Mouse (Mus musculus): ENCODE results near the gene Plscr1. TPM values are rescaled to one million over a fixed set of nuclear protein-coding genes. Genes with fewer than 3 reads are reported as not detected.

The Plscr1 gene
- 10 to 100 TPM; 31.6 to 42.1 TPM for polyA plus RNA-seq (2017; shearing (Covaris generic))

GRCm38 (mm10) chr9:92249447-92249852, at the start of gene Plscr1:
Plscr1 (plus strand) TSS chr9:92249750.

DNA sequence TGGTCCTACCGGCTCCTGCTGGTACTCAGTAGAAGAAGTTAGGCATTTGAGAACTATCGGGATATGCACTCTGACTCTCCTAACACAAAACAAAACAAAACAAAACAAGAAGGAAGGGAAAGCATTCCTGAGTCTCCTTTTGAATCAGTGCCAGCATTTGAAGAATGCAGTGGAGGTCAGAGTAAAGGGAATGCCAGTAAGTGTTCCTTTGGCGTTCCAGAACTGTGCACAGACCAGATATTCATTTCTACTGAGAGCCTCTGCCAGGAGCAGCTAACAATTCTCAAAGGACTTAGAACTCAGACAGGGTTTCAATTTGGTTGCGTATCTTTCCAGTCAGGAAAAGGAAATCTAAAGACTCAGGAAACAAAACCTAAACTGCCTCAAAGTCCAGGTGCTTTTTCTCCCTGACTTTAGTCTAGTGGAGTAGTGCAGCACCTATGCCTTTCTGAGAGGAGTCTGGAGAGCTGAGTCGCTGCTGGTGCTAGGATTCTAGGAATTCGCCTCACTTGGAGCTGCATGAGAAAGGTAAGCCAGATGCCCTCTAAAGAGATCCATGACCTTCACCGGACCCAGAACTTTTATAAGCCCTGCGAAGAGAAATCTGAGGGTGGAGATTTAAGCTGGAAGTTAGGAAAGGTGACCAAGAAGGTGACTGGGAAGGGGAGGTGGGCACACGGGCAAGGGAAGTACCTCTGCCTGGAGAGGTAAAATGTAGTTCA, 26.1 kb downstream of the Plscr1 start, which contains the start of gene Plscr2:
Plscr2 (plus strand) TSS at position 117 of the 722 bp plus-strand sequence.

GRCm38 (mm10) chr9:92309077-92309476, 59.5 kb downstream of the Plscr1 start, which contains the start of gene 1700057G04Rik:
1700057G04Rik (plus strand) TSS chr9:92309377.

Other genes starting within 250 kb of the Plscr1 start
- gene Plscr5, start 56.8 kb upstream of the Plscr1 start, polyA plus RNA-seq (2017; shearing (Covaris generic)) = not detected
- gene Plscr2, start 25.9 kb downstream of the Plscr1 start, polyA plus RNA-seq (2017; shearing (Covaris generic)) = not detected
- gene 1700057G04Rik, start 59.6 kb downstream of the Plscr1 start, polyA plus RNA-seq (2017; shearing (Covaris generic)) = under 1 TPM in 1 of 2 experiments, not detected in 1; 0.82 TPM
- under 1 TPM; 0.79 to 0.97 TPM for gene Plscr4, start 207.6 kb downstream of the Plscr1 start, polyA plus RNA-seq (2017; shearing (Covaris generic))